Mouse (Mus musculus) mouse trophoblast stem cell (cell line): ENCODE data around the gene Gzmg.
"Not testable (repeated sequence)": the region's sequence is repeated elsewhere in the genome, so short reads cannot be mapped to it uniquely, and the experiment has no call there.

Experiments used
- in situ Hi-C, 2 experiments: fragments of 300-500 bp; cut with MseI, MboI; formaldehyde crosslinking; loops; 2 replicates in 1 of 2; 3 replicates in 1 of 2; pipeline ENCODE4 v1.15.1; 2025

Gzmg gene

GRCm38 (mm10) chr14:56159479-56159878 lies at the start of gene Gzmg:
Gene Gzmg, minus strand, starts transcription at chr14:56159579.
- in situ Hi-C loops = not testable (repeated sequence)

- in situ Hi-C loops = loop anchor here (10.0 kb wide), 2 partner anchors 89 to 99 kb away; no protein-coding TSS in a partner anchor
Observed at GRCm38 (mm10) chr14:56205613-56206012, 46.2 kb upstream of the Gzmg start.

GRCm38 (mm10) chr14:56205021-56205420 lies 45.6 kb upstream of the Gzmg start:
- in situ Hi-C loops = loop anchor here (10.0 kb wide), 2 partner anchors 90 to 100 kb away; no protein-coding TSS in a partner anchor

- in situ Hi-C loops = loop anchor here (10.0 kb wide), 2 partner anchors 91 to 101 kb away; no protein-coding TSS in a partner anchor
Observed at GRCm38 (mm10) chr14:56203975-56204374, 44.6 kb upstream of the Gzmg start.

GRCm38 (mm10) chr14:56186946-56187345 lies 27.6 kb upstream of the Gzmg start:
- in situ Hi-C loops = no loop called here

GRCm38 (mm10) chr14:56186521-56186920 lies 27.1 kb upstream of the Gzmg start:
- in situ Hi-C loops = no loop called here

GRCm38 (mm10) chr14:56177651-56178050 lies 18.3 kb upstream of the Gzmg start:
- in situ Hi-C loops = not testable (repeated sequence)

GRCm38 (mm10) chr14:56174499-56174898 lies 15.1 kb upstream of the Gzmg start, which contains the start of gene Gzmn:
Gene Gzmn, minus strand, starts transcription at chr14:56174599.
- in situ Hi-C loops = no loop called here

GRCm38 (mm10) chr14:56173396-56173795 lies 14.0 kb upstream of the Gzmg start:
- in situ Hi-C loops = no loop called here

- in situ Hi-C loops = no loop called here
Observed at GRCm38 (mm10) chr14:56172744-56173143, 13.4 kb upstream of the Gzmg start.

- in situ Hi-C loops = no loop called here
Observed at GRCm38 (mm10) chr14:56168009-56168408, 8.6 kb upstream of the Gzmg start.

GRCm38 (mm10) chr14:56162109-56162508 lies 2.7 kb upstream of the Gzmg start:
- in situ Hi-C loops = no loop called here

GRCm38 (mm10) chr14:56155340-56155739 lies 4.0 kb downstream of the Gzmg start:
- in situ Hi-C loops = no loop called here

GRCm38 (mm10) chr14:56133675-56134074 lies 25.7 kb downstream of the Gzmg start:
- in situ Hi-C loops = not testable (repeated sequence)

- in situ Hi-C loops = not testable (repeated sequence)
Observed at GRCm38 (mm10) chr14:56132508-56132907, 26.9 kb downstream of the Gzmg start, which contains the start of gene Gzmd. Gene Gzmd, minus strand, starts transcription at chr14:56132608.

GRCm38 (mm10) chr14:56128341-56128740 lies 31.0 kb downstream of the Gzmg start:
- in situ Hi-C loops = no loop called here

GRCm38 (mm10) chr14:56123516-56123915 lies 35.9 kb downstream of the Gzmg start:
- in situ Hi-C loops = no loop called here

- in situ Hi-C loops = no loop called here
Observed at GRCm38 (mm10) chr14:56120525-56120924, 38.9 kb downstream of the Gzmg start, which contains the start of gene Gzme. Gene Gzme, minus strand, starts transcription at chr14:56120625.

GRCm38 (mm10) chr14:56115531-56116310 lies 43.7 kb downstream of the Gzmg start:
- in situ Hi-C loops = not testable (repeated sequence)
